Mouse (Mus musculus): ENCODE results near the gene Hmg20a. TPM values are rescaled to one million over a fixed set of nuclear protein-coding genes. Genes with fewer than 3 reads are reported as not detected.

Hmg20a gene
- polyA plus RNA-seq (2015; fragmentation: Nextera tagmentation; extraction: Ambion mirVana): 95.7 and 96.7 TPM in 2 replicates

DNA sequence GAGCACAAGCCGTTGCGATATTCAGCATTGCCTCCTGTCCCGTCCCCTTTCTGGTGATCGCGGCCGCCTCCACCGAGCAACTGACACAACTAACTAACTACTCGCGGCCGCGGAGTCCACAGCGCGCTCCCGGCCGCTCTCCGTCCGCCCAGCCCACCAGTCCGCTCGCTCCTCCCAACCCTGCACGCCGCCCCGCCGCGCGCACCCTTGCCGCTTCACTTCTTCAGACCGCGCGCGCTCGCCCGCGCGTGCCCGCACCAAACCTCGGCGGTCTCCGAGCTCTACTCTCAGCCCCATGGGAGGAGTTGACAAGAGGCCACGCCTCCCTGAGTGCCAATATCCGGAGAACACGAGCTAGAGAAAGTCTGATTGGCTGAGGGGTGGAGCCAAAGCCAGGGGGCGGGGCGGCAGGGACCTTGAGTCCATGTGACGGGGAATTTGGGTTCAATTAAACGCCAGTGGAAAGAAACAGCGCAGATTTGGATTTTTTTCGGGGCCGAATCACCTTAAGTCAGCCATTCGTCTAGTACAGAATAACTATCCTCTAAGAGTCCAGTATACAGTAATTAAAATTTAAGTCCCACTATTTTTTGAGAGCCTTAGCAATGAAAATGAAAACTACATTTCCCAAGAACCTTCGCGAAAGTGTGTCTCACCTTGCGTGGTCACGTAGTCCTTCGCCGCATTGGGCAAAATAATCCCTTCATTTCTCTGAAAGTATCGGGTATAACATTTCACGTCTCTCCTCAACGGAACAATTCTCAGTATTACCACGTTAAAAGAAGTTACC, at the start of gene Hmg20a, which contains the start of gene Peak1:
Gene Hmg20a, plus strand, starts transcription at position 662 of the 790 bp plus-strand sequence.
Gene Peak1, minus strand, starts transcription at position 120 of the 790 bp plus-strand sequence.
- Histone ChIP-seq H3K9me3 (replicated peaks; ENCODE audit: control insufficient read depth, low read length, poor library complexity, severe bottlenecking) (no peaks in the 10 kb centered on the region), H3K4me2 (ENCODE audit: low read length) (peak within 1 kb of the TSS; percentile 70), H3K4me3 (ENCODE audit: low read depth, low read length) (peak within 1 kb of the TSS; percentile 68), H3K36me3 (ENCODE audit: control insufficient read depth, insufficient read depth, low read length) (no peaks in the 10 kb centered on the region), H3K27me3 (ENCODE audit: control insufficient read depth, insufficient read depth, low read depth, low read length) (no peaks in the 10 kb centered on the region), H3K9ac (ENCODE audit: low read depth, low read length) (peak within 1 kb of the TSS; percentile 73), H3K4me1 (ENCODE audit: control insufficient read depth, insufficient read depth, low read length) (peaks cover 34% of the 10 kb centered on the region), H3K27ac (ENCODE audit: low read length) (peak within 1 kb of the TSS; percentile 94)
- under 1% methylated on average over 59 of the region's 59 CpGs for WGBS
- peak; percentile 97 for ATAC-seq

GRCm38 (mm10) chr9:56368814-56369213, 49.6 kb upstream of the Hmg20a start:
- Histone ChIP-seq H3K4me3 (ENCODE audit: low read depth, low read length) (no peak overlapping the region), H3K4me2 (ENCODE audit: low read length) (no peak overlapping the region), H3K27ac (ENCODE audit: low read length) (no peak overlapping the region), H3K9ac (ENCODE audit: low read depth, low read length) (no peak overlapping the region), H3K27me3 (ENCODE audit: control insufficient read depth, insufficient read depth, low read depth, low read length) (no peaks in the 10 kb centered on the region), H3K36me3 (ENCODE audit: control insufficient read depth, insufficient read depth, low read length) (no peaks in the 10 kb centered on the region), H3K9me3 (replicated peaks; ENCODE audit: control insufficient read depth, low read length, poor library complexity, severe bottlenecking) (no peaks in the 10 kb centered on the region), H3K4me1 (ENCODE audit: control insufficient read depth, insufficient read depth, low read length) (peaks cover 3% of the 10 kb centered on the region; the same call in 1 of the 2 replicates)
- 58% methylated on average over 3 of the region's 3 CpGs for WGBS
- ATAC-seq: no peak

DNA sequence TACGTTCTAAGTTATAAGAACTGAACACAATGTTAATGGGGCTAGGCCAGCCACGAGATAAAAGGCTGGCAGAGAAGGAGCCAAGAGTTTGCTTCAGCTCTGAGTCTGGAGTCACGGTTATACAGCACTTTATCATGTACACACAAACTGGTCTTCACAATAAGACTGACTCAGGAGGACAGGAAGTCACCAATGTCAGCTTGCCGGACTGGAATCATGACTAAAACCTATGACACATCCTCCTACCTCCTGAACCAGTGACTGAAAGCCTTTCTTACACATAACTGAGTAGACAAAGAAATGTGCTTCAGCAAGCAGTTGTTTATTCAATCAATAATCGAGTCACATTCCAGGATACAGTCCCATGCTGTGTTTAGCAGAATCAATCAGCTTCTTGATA, 47.7 kb upstream of the Hmg20a start:
- H3K9ac ChIP-seq (ENCODE audit: low read depth, low read length): no peak overlapping the region
- H3K4me3 ChIP-seq (ENCODE audit: low read depth, low read length): no peak overlapping the region
- H3K27ac ChIP-seq (ENCODE audit: low read length): no peak overlapping the region
- 67% methylated on average over 5 of the region's 5 CpGs for WGBS
- no peaks in the 10 kb centered on the region for H3K9me3 ChIP-seq (replicated peaks; ENCODE audit: control insufficient read depth, low read length, poor library complexity, severe bottlenecking)
- H3K4me2 ChIP-seq (ENCODE audit: low read length): no peak overlapping the region
- no peak for ATAC-seq
- no peaks in the 10 kb centered on the region for H3K36me3 ChIP-seq (ENCODE audit: control insufficient read depth, insufficient read depth, low read length)
- H3K27me3 ChIP-seq (ENCODE audit: control insufficient read depth, insufficient read depth, low read depth, low read length): no peaks in the 10 kb centered on the region
- H3K4me1 ChIP-seq (ENCODE audit: control insufficient read depth, insufficient read depth, low read length): peaks cover 3% of the 10 kb centered on the region; the same call in 1 of the 2 replicates

- no peak overlapping the region for H3K9ac ChIP-seq (ENCODE audit: low read depth, low read length)
- H3K9me3 ChIP-seq (replicated peaks; ENCODE audit: control insufficient read depth, low read length, poor library complexity, severe bottlenecking): no peaks in the 10 kb centered on the region
- H3K4me2 ChIP-seq (ENCODE audit: low read length): no peak overlapping the region
- WGBS: 83% methylated on average over 4 of the region's 4 CpGs
- no peak overlapping the region for H3K4me3 ChIP-seq (ENCODE audit: low read depth, low read length)
- no peak overlapping the region for H3K27ac ChIP-seq (ENCODE audit: low read length)
- H3K4me1 ChIP-seq (ENCODE audit: control insufficient read depth, insufficient read depth, low read length): no peaks in the 10 kb centered on the region
- H3K36me3 ChIP-seq (ENCODE audit: control insufficient read depth, insufficient read depth, low read length): no peaks in the 10 kb centered on the region
- H3K27me3 ChIP-seq (ENCODE audit: control insufficient read depth, insufficient read depth, low read depth, low read length): no peaks in the 10 kb centered on the region
- ATAC-seq: no peak
Observed at GRCm38 (mm10) chr9:56374401-56374800, 44.0 kb upstream of the Hmg20a start.

- Histone ChIP-seq H3K36me3 (ENCODE audit: control insufficient read depth, insufficient read depth, low read length) (no peaks in the 10 kb centered on the region), H3K4me2 (ENCODE audit: low read length) (no peak overlapping the region), H3K27me3 (ENCODE audit: control insufficient read depth, insufficient read depth, low read depth, low read length) (no peaks in the 10 kb centered on the region), H3K9ac (ENCODE audit: low read depth, low read length) (no peak overlapping the region), H3K27ac (ENCODE audit: low read length) (no peak overlapping the region), H3K4me1 (ENCODE audit: control insufficient read depth, insufficient read depth, low read length) (no peaks in the 10 kb centered on the region), H3K4me3 (ENCODE audit: low read depth, low read length) (no peak overlapping the region), H3K9me3 (replicated peaks; ENCODE audit: control insufficient read depth, low read length, poor library complexity, severe bottlenecking) (no peaks in the 10 kb centered on the region)
- 73% methylated on average over 1 of the region's 1 CpGs for WGBS
- no peak for ATAC-seq
Observed at GRCm38 (mm10) chr9:56382786-56383185, 35.6 kb upstream of the Hmg20a start.

GRCm38 (mm10) chr9:56392857-56393256, 25.6 kb upstream of the Hmg20a start:
- Histone ChIP-seq H3K27me3 (ENCODE audit: control insufficient read depth, insufficient read depth, low read depth, low read length) (no peaks in the 10 kb centered on the region), H3K9me3 (replicated peaks; ENCODE audit: control insufficient read depth, low read length, poor library complexity, severe bottlenecking) (no peaks in the 10 kb centered on the region), H3K4me3 (ENCODE audit: low read depth, low read length) (no peak overlapping the region), H3K36me3 (ENCODE audit: control insufficient read depth, insufficient read depth, low read length) (no peaks in the 10 kb centered on the region), H3K27ac (ENCODE audit: low read length) (no peak overlapping the region), H3K4me2 (ENCODE audit: low read length) (no peak overlapping the region), H3K4me1 (ENCODE audit: control insufficient read depth, insufficient read depth, low read length) (no peaks in the 10 kb centered on the region), H3K9ac (ENCODE audit: low read depth, low read length) (no peak overlapping the region)
- 84% methylated on average over 3 of the region's 3 CpGs for WGBS
- ATAC-seq: no peak

DNA sequence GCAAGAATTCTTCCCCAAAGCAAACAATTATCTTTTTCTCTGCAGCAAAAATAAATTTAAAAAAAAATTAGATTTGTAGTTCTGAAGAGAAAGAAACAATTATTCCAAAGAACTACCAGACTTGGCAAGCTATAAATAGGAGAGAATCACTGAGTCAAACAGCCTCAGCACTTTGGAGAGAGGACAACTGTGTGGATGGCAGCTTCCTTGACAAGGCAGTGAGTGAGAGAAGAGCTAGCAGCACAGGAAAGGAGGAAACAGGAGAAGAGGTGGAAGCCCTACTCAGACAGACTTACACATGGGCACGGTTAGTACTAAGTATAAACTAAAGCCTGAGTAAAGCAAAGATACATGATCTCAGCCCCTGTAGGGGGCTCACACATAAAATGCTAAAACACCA, 22.1 kb upstream of the Hmg20a start:
- no peak for ATAC-seq
- Histone ChIP-seq H3K4me3 (ENCODE audit: low read depth, low read length) (no peak overlapping the region), H3K9me3 (replicated peaks; ENCODE audit: control insufficient read depth, low read length, poor library complexity, severe bottlenecking) (no peaks in the 10 kb centered on the region), H3K4me1 (ENCODE audit: control insufficient read depth, insufficient read depth, low read length) (no peaks in the 10 kb centered on the region), H3K4me2 (ENCODE audit: low read length) (no peak overlapping the region), H3K36me3 (ENCODE audit: control insufficient read depth, insufficient read depth, low read length) (no peaks in the 10 kb centered on the region), H3K27ac (ENCODE audit: low read length) (no peak overlapping the region), H3K27me3 (ENCODE audit: control insufficient read depth, insufficient read depth, low read depth, low read length) (no peaks in the 10 kb centered on the region), H3K9ac (ENCODE audit: low read depth, low read length) (no peak overlapping the region)
- WGBS: 66% methylated on average over 1 of the region's 1 CpGs

GRCm38 (mm10) chr9:56404619-56405018, 13.8 kb upstream of the Hmg20a start:
- WGBS: 36% methylated on average over 4 of the region's 4 CpGs
- no peaks in the 10 kb centered on the region for H3K4me1 ChIP-seq (ENCODE audit: control insufficient read depth, insufficient read depth, low read length)

DNA sequence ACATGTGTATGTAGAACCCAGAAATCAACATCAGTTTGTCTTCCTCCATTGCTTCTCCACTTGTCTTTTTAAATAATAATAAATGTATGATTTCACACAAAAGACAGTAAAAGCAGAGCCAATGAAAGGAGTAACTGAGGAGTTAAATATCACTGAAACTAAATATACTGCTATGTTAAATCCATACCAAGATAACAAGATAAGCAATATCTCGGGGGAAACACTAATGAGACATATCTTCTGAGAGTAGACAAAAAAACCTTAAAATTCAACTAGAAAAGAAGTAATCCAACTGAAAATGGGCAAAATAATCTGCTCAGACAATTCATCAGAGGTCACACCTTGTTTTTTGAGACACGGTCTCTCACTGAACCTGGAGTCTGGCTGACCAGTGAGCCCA, 8.5 kb upstream of the Hmg20a start:
- H3K9me3 ChIP-seq (replicated peaks; ENCODE audit: control insufficient read depth, low read length, poor library complexity, severe bottlenecking): no peaks in the 10 kb centered on the region
- 93% methylated on average over 2 of the region's 2 CpGs for WGBS
- no peak for ATAC-seq
- no peaks in the 10 kb centered on the region for H3K36me3 ChIP-seq (ENCODE audit: control insufficient read depth, insufficient read depth, low read length)
- H3K4me3 ChIP-seq (ENCODE audit: low read depth, low read length): no peak overlapping the region
- H3K9ac ChIP-seq (ENCODE audit: low read depth, low read length): no peak overlapping the region
- no peak overlapping the region for H3K27ac ChIP-seq (ENCODE audit: low read length)
- no peak overlapping the region for H3K4me2 ChIP-seq (ENCODE audit: low read length)
- no peaks in the 10 kb centered on the region for H3K27me3 ChIP-seq (ENCODE audit: control insufficient read depth, insufficient read depth, low read depth, low read length)
- no peaks in the 10 kb centered on the region for H3K4me1 ChIP-seq (ENCODE audit: control insufficient read depth, insufficient read depth, low read length)

More at GRCm38 (mm10) chr9:56404619-56405018, 13.8 kb upstream of the Hmg20a start:
- no peak overlapping the region for H3K27ac ChIP-seq (ENCODE audit: low read length)
- H3K9ac ChIP-seq (ENCODE audit: low read depth, low read length): no peak overlapping the region
- no peaks in the 10 kb centered on the region for H3K27me3 ChIP-seq (ENCODE audit: control insufficient read depth, insufficient read depth, low read depth, low read length)
- no peaks in the 10 kb centered on the region for H3K9me3 ChIP-seq (replicated peaks; ENCODE audit: control insufficient read depth, low read length, poor library complexity, severe bottlenecking)
- no peak overlapping the region for H3K4me3 ChIP-seq (ENCODE audit: low read depth, low read length)
- no peaks in the 10 kb centered on the region for H3K36me3 ChIP-seq (ENCODE audit: control insufficient read depth, insufficient read depth, low read length)
- H3K4me2 ChIP-seq (ENCODE audit: low read length): no peak overlapping the region
- no peak for ATAC-seq

Measured in midbrain, embryonic 16.5 days (tissue).